Mouse (Mus musculus): ENCODE data around the gene D430041D05Rik.

GRCm38 (mm10) chr2:104185616-104186015, 225.2 kb downstream of the D430041D05Rik start:
- no peak for TF ChIP-seq POLR2A (IDR thresholded peaks at IDR 0.05; ENCODE audit: low read depth, low read length)
- TF ChIP-seq PAX5 (IDR thresholded peaks at IDR 0.05; ENCODE audit: low read length) = no peak
- no peak for TF ChIP-seq EP300 (IDR thresholded peaks at IDR 0.05; ENCODE audit: low read length)
